Mouse (Mus musculus) spleen, adult 2 months (tissue): Measurements from ENCODE around the gene Nup107. TPM values are rescaled to one million over a fixed set of nuclear protein-coding genes. Genes with fewer than 3 reads are reported as not detected.

Experiments used
- DNase-seq, 2 experiments: peaks; one replicate each; pipeline versions ENCODE4 v3.0.0 to v3.0.0-alpha.2; 2012 to 2021; ENCODE audit warnings: low spot score in 2 of 2, low read depth in 1 of 2
- H3K27ac ChIP-seq: fragments of 200-500 bp; 2 replicates; pipeline ENCODE4 v1.5.1; 2012; ENCODE audit warnings: low read length, inconsistent platforms; ENCODE audit not compliant: insufficient read depth
- H3K27me3 ChIP-seq: fragments of 200-500 bp; 2 replicates; pipeline ENCODE4 v1.6.1; 2012; ENCODE audit warnings: mild to moderate bottlenecking, moderate library complexity, low read length, inconsistent platforms; ENCODE audit not compliant: control insufficient read depth, insufficient read depth
- H3K36me3 ChIP-seq: fragments of 200-500 bp; 2 replicates; pipeline ENCODE4 v1.6.1; 2012; ENCODE audit warnings: mild to moderate bottlenecking, low read length, inconsistent platforms; ENCODE audit not compliant: control insufficient read depth, insufficient read depth
- H3K4me1 ChIP-seq: fragments of 200-500 bp; 2 replicates; pipeline ENCODE4 v1.6.1; 2011; ENCODE audit warnings: inconsistent platforms; ENCODE audit not compliant: control insufficient read depth, insufficient read depth, insufficient read length
- H3K4me3 ChIP-seq: fragments of 200-500 bp; 2 replicates; pipeline ENCODE4 v1.5.1; 2011; ENCODE audit warnings: mild to moderate bottlenecking, inconsistent platforms; ENCODE audit not compliant: insufficient read depth, insufficient read length; ENCODE audit errors: extremely low read depth
- CTCF ChIP-seq: fragments of 200-500 bp; IDR thresholded peaks from 2 replicates; pipeline ENCODE4 v1.5.1; 2011; ENCODE audit warnings: mild to moderate bottlenecking, inconsistent platforms; ENCODE audit not compliant: insufficient read depth, insufficient read length, insufficient replicate concordance; ENCODE audit errors: extremely low read depth
- POLR2A ChIP-seq: fragments of 200-500 bp; IDR thresholded peaks from 2 replicates; pipeline ENCODE4 v1.6.1; 2011; ENCODE audit warnings: low read depth, low read length, inconsistent platforms
- WGBS: fragments of 180-500 bp; shearing (Covaris S2); methylation state at CpG from one replicate; pipeline ENCODE4 v1.1.7; 2018; 5-methylcytosine and 5-hydroxymethylcytosine counted together
- polyA plus RNA-seq: library from polyadenylated mRNA; depleted of rRNA; stranded (reverse); fragments of >200 nt; gene quantifications from 2 replicates; pipeline ENCODE4 v1.2.3, GENCODE M21; 2012

The Nup107 gene
- polyA plus RNA-seq, 1 experiment = 5.8 TPM

DNA sequence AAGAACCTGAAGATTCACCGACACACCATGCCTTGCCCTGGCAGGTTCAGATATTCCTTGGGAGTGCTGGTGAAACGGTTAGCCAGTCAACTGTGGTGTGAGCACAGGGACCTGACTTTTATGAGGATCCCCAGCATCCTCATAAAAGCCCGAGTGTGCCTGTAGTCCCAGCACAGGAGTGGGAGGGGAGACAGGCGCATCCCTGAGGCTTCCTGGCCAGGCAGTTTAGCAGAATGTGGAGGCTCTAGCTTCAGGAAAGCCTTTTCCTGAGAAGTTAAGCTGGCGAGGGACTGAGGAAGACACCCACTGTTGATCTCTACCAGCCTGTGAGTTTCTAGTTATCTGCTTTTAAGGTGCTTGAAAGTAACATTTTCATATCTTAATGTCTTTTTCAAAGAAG is 42.9 kb upstream of the Nup107 start:
- no peak for TF ChIP-seq CTCF
- no peak for TF ChIP-seq POLR2A
- H3K27ac ChIP-seq = no peak overlapping the region
- H3K27me3 ChIP-seq = no peaks in the 10 kb centered on the region
- no peaks in the 10 kb centered on the region for H3K36me3 ChIP-seq
- no peak overlapping the region for H3K4me3 ChIP-seq
- 69% methylated on average over 5 of the region's 5 CpGs for WGBS
- DNase-seq = no peak
- H3K4me1 ChIP-seq = peaks cover 30% of the 10 kb centered on the region; the same call in 1 of the 2 replicates

- Histone ChIP-seq H3K27ac (no peak overlapping the region), H3K36me3 (no peaks in the 10 kb centered on the region), H3K27me3 (no peaks in the 10 kb centered on the region), H3K4me3 (no peak overlapping the region), H3K4me1 (peaks cover 43% of the 10 kb centered on the region)
- 30% methylated on average over 3 of the region's 3 CpGs for WGBS
- no peak for TF ChIP-seq POLR2A
- DNase-seq = no peak
Measured at GRCm38 (mm10) chr10:117830797-117831196, 38.3 kb upstream of the Nup107 start.

GRCm38 (mm10) chr10:117829472-117830155 is 37.1 kb upstream of the Nup107 start:
- 46% methylated on average over 7 of the region's 7 CpGs for WGBS
- H3K27ac ChIP-seq = peak overlapping the region; percentile 24
- DNase-seq = peak in 1 of 2 experiments; percentile 56
- H3K4me1 ChIP-seq = peaks cover 51% of the 10 kb centered on the region
- no peak for TF ChIP-seq POLR2A
- TF ChIP-seq CTCF = no peak
- H3K36me3 ChIP-seq = no peaks in the 10 kb centered on the region
- H3K4me3 ChIP-seq = no peak overlapping the region
- H3K27me3 ChIP-seq = no peaks in the 10 kb centered on the region

- H3K27me3 ChIP-seq = no peaks in the 10 kb centered on the region
- H3K36me3 ChIP-seq = no peaks in the 10 kb centered on the region; the same call in 1 of the 2 replicates
- 74% methylated on average over 4 of the region's 4 CpGs for WGBS
- DNase-seq = no peak
- no peak overlapping the region for H3K4me3 ChIP-seq
- peaks cover 51% of the 10 kb centered on the region for H3K4me1 ChIP-seq
- no peak for TF ChIP-seq CTCF
- TF ChIP-seq POLR2A = no peak
- H3K27ac ChIP-seq = peak overlapping the region; percentile 24; the same call in 1 of the 2 replicates
Measured at GRCm38 (mm10) chr10:117829022-117829421, 36.5 kb upstream of the Nup107 start.

- H3K27me3 ChIP-seq = no peaks in the 10 kb centered on the region
- WGBS = 72% methylated on average over 4 of the region's 4 CpGs
- TF ChIP-seq POLR2A (no peak), CTCF (no peak)
- H3K4me1 ChIP-seq = peaks cover 51% of the 10 kb centered on the region
- no peak overlapping the region for H3K4me3 ChIP-seq
- DNase-seq = no peak
- no peak overlapping the region for H3K27ac ChIP-seq
- H3K36me3 ChIP-seq = peaks cover 1% of the 10 kb centered on the region
Measured at GRCm38 (mm10) chr10:117828536-117828935, 36.0 kb upstream of the Nup107 start.

- peaks cover 26% of the 10 kb centered on the region for H3K36me3 ChIP-seq
- H3K27ac ChIP-seq = no peak overlapping the region
- DNase-seq = no peak
- H3K4me1 ChIP-seq = peaks cover 35% of the 10 kb centered on the region
- no peaks in the 10 kb centered on the region for H3K27me3 ChIP-seq
- 84% methylated on average over 4 of the region's 4 CpGs for WGBS
- no peak overlapping the region for H3K4me3 ChIP-seq
- TF ChIP-seq POLR2A (no peak), CTCF (no peak)
Measured at GRCm38 (mm10) chr10:117824647-117825046, 32.1 kb upstream of the Nup107 start.

GRCm38 (mm10) chr10:117824139-117824538 is 31.6 kb upstream of the Nup107 start:
- no peak overlapping the region for H3K4me3 ChIP-seq
- DNase-seq = no peak
- peaks cover 30% of the 10 kb centered on the region for H3K4me1 ChIP-seq
- peaks cover 30% of the 10 kb centered on the region for H3K36me3 ChIP-seq
- no peak for TF ChIP-seq CTCF
- TF ChIP-seq POLR2A = no peak
- no peak overlapping the region for H3K27ac ChIP-seq
- WGBS = 69% methylated on average over 4 of the region's 4 CpGs
- no peaks in the 10 kb centered on the region for H3K27me3 ChIP-seq
